Mouse (Mus musculus) limb, embryonic 15.5 days (tissue): ENCODE data around the gene Fbxo47. TPM values are rescaled to one million over a fixed set of nuclear protein-coding genes. Genes with fewer than 3 reads are reported as not detected.
A peak's percentile ranks its signal among the peaks of the same experiment; 100 is the strongest.

Source experiments
- ATAC-seq: fragments of 200-750 bp; cut with Nextera tagmentation; 2 replicates; pipeline ENCODE4 v1.8.0; 2017; ENCODE audit warnings: low read depth, moderate TSS enrichment; ENCODE audit not compliant: insufficient number of reproducible peaks, low FRiP score, low TSS enrichment
- H3K27ac ChIP-seq: fragments of 300-500 bp; sonication (generic); 2 replicates; pipeline ENCODE4 v1.5.1; 2015; ENCODE audit warnings: moderate library complexity, mild to moderate bottlenecking, inconsistent platforms
- H3K27me3 ChIP-seq: fragments of 300-500 bp; sonication (generic); 2 replicates; pipeline ENCODE4 v1.6.1; 2015; ENCODE audit warnings: inconsistent platforms
- H3K36me3 ChIP-seq: fragments of 300-500 bp; sonication (generic); 2 replicates; pipeline ENCODE4 v1.6.1; 2015; ENCODE audit warnings: inconsistent platforms
- H3K4me1 ChIP-seq: fragments of 300-500 bp; sonication (generic); 2 replicates; pipeline ENCODE4 v1.6.1; 2015; ENCODE audit warnings: inconsistent platforms
- H3K4me2 ChIP-seq: fragments of 300-500 bp; sonication (generic); 2 replicates; pipeline ENCODE4 v1.6.1; 2015; ENCODE audit warnings: mild to moderate bottlenecking, inconsistent platforms
- H3K4me3 ChIP-seq: fragments of 300-500 bp; sonication (generic); 2 replicates; pipeline ENCODE4 v1.5.1; 2015; ENCODE audit warnings: mild to moderate bottlenecking, inconsistent platforms
- H3K9ac ChIP-seq: fragments of 300-500 bp; sonication (generic); 2 replicates; pipeline ENCODE4 v1.6.1; 2015; ENCODE audit warnings: inconsistent platforms
- H3K9me3 ChIP-seq: fragments of 300-500 bp; sonication (generic); 2 replicates; pipeline ENCODE4 v1.6.1; 2016; ENCODE audit warnings: inconsistent platforms
- WGBS: fragments of 180-500 bp; shearing (Covaris S2); methylation state at CpG from one replicate; pipeline ENCODE4 v1.1.7; 2015; 5-methylcytosine and 5-hydroxymethylcytosine counted together
- polyA plus RNA-seq: library from polyadenylated mRNA; unstranded; fragments of >200 nt; fragmentation: Nextera tagmentation; extraction: Ambion mirVana; gene quantifications from 2 replicates; pipeline ENCODE4 v1.2.1, GENCODE M21; 2015

Fbxo47 gene
- polyA plus RNA-seq, 1 experiment from 2014 or later, result 0.74 TPM

GRCm38 (mm10) chr11:97826414-97826813 lies 57.5 kb downstream of the Fbxo47 start:
- no peak for ATAC-seq
- 79% methylated on average over 7 of the region's 7 CpGs for WGBS
- Histone ChIP-seq H3K4me3 (no peak overlapping the region), H3K36me3 (peaks cover 78% of the 10 kb centered on the region), H3K9ac (no peak overlapping the region), H3K9me3 (no peaks in the 10 kb centered on the region), H3K27ac (no peak overlapping the region), H3K4me2 (no peak overlapping the region), H3K4me1 (no peaks in the 10 kb centered on the region), H3K27me3 (no peaks in the 10 kb centered on the region)

DNA sequence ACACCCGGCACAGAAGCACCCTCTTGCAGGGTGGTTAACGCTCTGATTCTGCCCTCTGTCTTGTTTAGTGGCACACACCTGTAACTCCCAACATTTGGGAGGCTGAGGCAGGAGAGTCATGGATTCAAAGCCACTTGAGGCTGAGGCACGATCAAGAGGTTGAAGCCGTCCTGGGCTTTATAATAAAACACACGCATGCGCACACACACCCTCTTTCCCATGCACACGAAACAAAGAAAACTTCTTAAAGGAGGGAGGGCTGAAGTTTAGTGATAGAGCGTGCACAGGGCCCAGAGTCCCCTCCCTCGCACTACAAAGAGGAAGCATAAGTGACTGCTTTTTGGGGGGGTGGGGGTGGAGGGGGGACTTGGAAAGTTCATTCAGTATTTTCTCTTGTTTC lies 58.0 kb downstream of the Fbxo47 start:
- no peak for ATAC-seq
- Histone ChIP-seq H3K9me3 (no peaks in the 10 kb centered on the region), H3K4me3 (no peak overlapping the region), H3K36me3 (peaks cover 81% of the 10 kb centered on the region), H3K27me3 (no peaks in the 10 kb centered on the region), H3K4me1 (no peaks in the 10 kb centered on the region), H3K4me2 (no peak overlapping the region), H3K27ac (no peak overlapping the region), H3K9ac (no peak overlapping the region)
- 76% methylated on average over 9 of the region's 9 CpGs for WGBS

GRCm38 (mm10) chr11:97825295-97825694 lies 58.7 kb downstream of the Fbxo47 start:
- 84% methylated on average over 10 of the region's 10 CpGs for WGBS
- Histone ChIP-seq H3K36me3 (peaks cover 81% of the 10 kb centered on the region), H3K4me3 (no peak overlapping the region), H3K4me2 (no peak overlapping the region), H3K9me3 (no peaks in the 10 kb centered on the region), H3K4me1 (0 out of 2 replicates have a peak, but pooled peaks cover 5% of the 10 kb centered on the region), H3K9ac (no peak overlapping the region), H3K27me3 (no peaks in the 10 kb centered on the region), H3K27ac (no peak overlapping the region)
- no peak for ATAC-seq

- Histone ChIP-seq H3K36me3 (peaks cover 81% of the 10 kb centered on the region), H3K4me1 (peaks cover 7% of the 10 kb centered on the region; the same call in 1 of the 2 replicates), H3K9ac (no peak overlapping the region), H3K27ac (no peak overlapping the region), H3K27me3 (no peaks in the 10 kb centered on the region), H3K9me3 (no peaks in the 10 kb centered on the region), H3K4me3 (no peak overlapping the region), H3K4me2 (no peak overlapping the region)
- WGBS, result 63% methylated on average over 6 of the region's 6 CpGs
- no peak for ATAC-seq
Measured at GRCm38 (mm10) chr11:97824895-97825294, 59.1 kb downstream of the Fbxo47 start.

- WGBS, result 94% methylated on average over 11 of the region's 11 CpGs
- Histone ChIP-seq H3K4me1 (peaks cover 10% of the 10 kb centered on the region; the same call in 1 of the 2 replicates), H3K9me3 (no peaks in the 10 kb centered on the region), H3K9ac (no peak overlapping the region), H3K27ac (no peak overlapping the region), H3K4me3 (no peak overlapping the region), H3K27me3 (no peaks in the 10 kb centered on the region), H3K4me2 (no peak overlapping the region), H3K36me3 (peaks cover 76% of the 10 kb centered on the region)
- ATAC-seq, result no peak
Measured at GRCm38 (mm10) chr11:97824168-97824567, 59.8 kb downstream of the Fbxo47 start.

- no peak overlapping the region for H3K9ac ChIP-seq
- no peak overlapping the region for H3K4me3 ChIP-seq
Measured at GRCm38 (mm10) chr11:97822840-97823603, 60.9 kb downstream of the Fbxo47 start.

DNA sequence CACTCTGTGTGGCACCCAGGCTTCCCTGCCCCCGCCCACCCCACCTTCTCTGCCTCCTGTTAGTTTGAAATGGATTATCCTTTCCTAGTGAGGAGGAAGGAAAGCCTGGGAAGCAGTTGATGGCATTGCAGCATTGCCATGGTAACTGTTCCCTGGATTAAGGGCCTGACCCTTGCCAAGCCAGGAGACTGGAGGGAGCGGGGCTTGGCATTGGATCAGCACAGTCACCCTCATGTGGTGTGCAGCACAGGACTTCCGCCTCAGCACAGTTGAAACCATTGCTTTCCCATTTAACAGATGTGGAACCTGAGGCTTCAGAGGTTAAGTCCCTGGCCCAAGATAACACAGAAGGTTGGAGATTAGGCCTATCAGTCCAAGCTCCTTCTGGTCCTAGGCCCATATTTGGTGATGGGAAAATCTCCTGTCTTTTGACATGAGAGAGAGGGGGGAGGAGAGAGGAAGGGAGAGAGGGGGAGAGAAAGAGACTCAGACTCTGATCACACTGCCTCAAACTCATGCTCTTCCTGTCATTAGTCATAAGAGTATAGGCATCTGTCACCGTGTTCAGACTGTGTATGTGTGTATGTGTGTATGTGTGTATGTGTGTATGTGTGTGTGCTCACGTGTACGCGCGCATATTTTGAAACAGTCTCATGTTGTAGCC lies 62.4 kb downstream of the Fbxo47 start:
- Histone ChIP-seq H3K4me3 (no peak overlapping the region), H3K27ac (no peak overlapping the region), H3K9ac (no peak overlapping the region), H3K9me3 (no peaks in the 10 kb centered on the region), H3K36me3 (peaks cover 75% of the 10 kb centered on the region), H3K4me2 (no peak overlapping the region), H3K27me3 (no peaks in the 10 kb centered on the region), H3K4me1 (peaks cover 33% of the 10 kb centered on the region)
- WGBS, result 92% methylated on average over 8 of the region's 8 CpGs
- ATAC-seq, result no peak

More at GRCm38 (mm10) chr11:97822840-97823603, 60.9 kb downstream of the Fbxo47 start:
- peaks cover 19% of the 10 kb centered on the region for H3K4me1 ChIP-seq
- ATAC-seq, result no peak
- H3K27me3 ChIP-seq, result no peaks in the 10 kb centered on the region
- WGBS, result 73% methylated on average over 20 of the region's 20 CpGs
- no peak overlapping the region for H3K27ac ChIP-seq
- H3K4me2 ChIP-seq, result no peak overlapping the region
- H3K36me3 ChIP-seq, result peaks cover 80% of the 10 kb centered on the region
- no peaks in the 10 kb centered on the region for H3K9me3 ChIP-seq

DNA sequence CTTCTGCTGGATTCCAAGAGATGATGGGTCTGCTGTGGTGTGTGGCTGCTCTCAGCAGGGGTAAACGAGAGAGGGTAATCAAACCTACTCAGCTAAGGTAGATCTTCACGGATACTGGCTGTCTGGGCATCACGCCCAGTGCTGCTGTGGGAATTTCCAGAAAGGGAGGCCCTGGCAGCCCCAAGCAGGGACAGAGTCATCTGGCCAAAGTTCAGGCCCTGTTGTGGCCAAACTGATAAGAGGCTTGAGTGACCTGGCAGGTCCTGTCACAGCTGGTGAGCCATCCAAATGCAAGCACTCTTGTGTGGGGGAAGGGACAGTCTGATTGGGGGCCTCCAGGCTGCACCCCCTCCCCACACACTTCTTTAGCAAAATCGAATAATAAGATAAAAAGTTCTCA lies 63.1 kb downstream of the Fbxo47 start:
- H3K36me3 ChIP-seq, result peaks cover 75% of the 10 kb centered on the region

GRCm38 (mm10) chr11:97819923-97820322 lies 64.0 kb downstream of the Fbxo47 start:
- H3K36me3 ChIP-seq, result peaks cover 76% of the 10 kb centered on the region
- H3K9me3 ChIP-seq, result no peaks in the 10 kb centered on the region
- H3K4me2 ChIP-seq, result no peak overlapping the region
- H3K27ac ChIP-seq, result 0 out of 2 replicates have a peak overlapping the region, but pooled peaks have one; percentile 27
- H3K4me1 ChIP-seq, result peaks cover 47% of the 10 kb centered on the region
- no peak overlapping the region for H3K9ac ChIP-seq
- H3K4me3 ChIP-seq, result no peak overlapping the region
- ATAC-seq, result no peak
- no peaks in the 10 kb centered on the region for H3K27me3 ChIP-seq
- 56% methylated on average over 5 of the region's 5 CpGs for WGBS

More for the DNA sequence above, 63.1 kb downstream of the Fbxo47 start:
- H3K9me3 ChIP-seq, result no peaks in the 10 kb centered on the region
- no peaks in the 10 kb centered on the region for H3K27me3 ChIP-seq
- peaks cover 38% of the 10 kb centered on the region for H3K4me1 ChIP-seq
- no peak overlapping the region for H3K27ac ChIP-seq
- ATAC-seq, result no peak
- no peak overlapping the region for H3K4me3 ChIP-seq
- no peak overlapping the region for H3K9ac ChIP-seq
- 66% methylated on average over 4 of the region's 4 CpGs for WGBS
- no peak overlapping the region for H3K4me2 ChIP-seq

- H3K9me3 ChIP-seq, result no peaks in the 10 kb centered on the region
- 61% methylated on average over 4 of the region's 4 CpGs for WGBS
- H3K27me3 ChIP-seq, result no peaks in the 10 kb centered on the region
- H3K9ac ChIP-seq, result no peak overlapping the region
- no peak overlapping the region for H3K4me2 ChIP-seq
- H3K4me3 ChIP-seq, result no peak overlapping the region
- peak overlapping the region; percentile 38; the same call in 1 of the 2 replicates for H3K27ac ChIP-seq
- peaks cover 75% of the 10 kb centered on the region for H3K36me3 ChIP-seq
- no peak for ATAC-seq
- peaks cover 48% of the 10 kb centered on the region for H3K4me1 ChIP-seq
Measured at GRCm38 (mm10) chr11:97819102-97819501, 64.9 kb downstream of the Fbxo47 start.

- Histone ChIP-seq H3K27me3 (no peaks in the 10 kb centered on the region), H3K4me1 (peaks cover 54% of the 10 kb centered on the region), H3K36me3 (peaks cover 78% of the 10 kb centered on the region), H3K4me2 (no peak overlapping the region), H3K9me3 (no peaks in the 10 kb centered on the region), H3K4me3 (no peak overlapping the region), H3K9ac (no peak overlapping the region), H3K27ac (peak overlapping the region; percentile 38; the same call in 1 of the 2 replicates)
- no peak for ATAC-seq
- WGBS, result 9% methylated on average over 4 of the region's 4 CpGs
Measured at GRCm38 (mm10) chr11:97818571-97818970, 65.4 kb downstream of the Fbxo47 start.

DNA sequence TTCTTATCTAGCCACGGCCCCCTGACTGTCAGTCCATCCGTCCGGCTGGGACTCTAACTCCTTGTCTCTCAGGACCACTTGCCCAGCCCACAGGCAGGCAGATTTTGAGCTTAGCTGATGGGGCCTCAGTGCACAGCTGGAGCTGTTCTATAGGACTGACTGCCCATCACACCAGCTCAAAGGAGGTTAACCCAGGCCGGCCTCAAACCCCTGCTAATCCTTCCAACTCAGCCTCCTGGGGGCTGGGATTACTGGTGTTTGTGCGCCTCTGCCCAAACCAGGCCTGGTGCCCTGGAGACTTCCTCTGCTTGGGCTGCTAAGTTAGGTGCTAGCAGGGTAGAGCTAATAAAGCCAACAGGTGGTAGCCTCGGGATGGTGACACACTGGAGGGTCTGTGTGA lies 66.0 kb downstream of the Fbxo47 start:
- no peak overlapping the region for H3K4me3 ChIP-seq
- peaks cover 78% of the 10 kb centered on the region for H3K36me3 ChIP-seq
- H3K27ac ChIP-seq, result 0 out of 2 replicates have a peak overlapping the region, but pooled peaks have one; percentile 38
- ATAC-seq, result no peak
- H3K4me2 ChIP-seq, result no peak overlapping the region
- WGBS, result 50% methylated on average over 6 of the region's 6 CpGs
- H3K9me3 ChIP-seq, result no peaks in the 10 kb centered on the region
- H3K9ac ChIP-seq, result no peak overlapping the region
- no peaks in the 10 kb centered on the region for H3K27me3 ChIP-seq
- H3K4me1 ChIP-seq, result peaks cover 59% of the 10 kb centered on the region
